Mouse (Mus musculus) frontal cortex, adult (tissue): ENCODE measurements around the gene Ptgdr2.
A peak's percentile ranks its signal among the peaks of the same experiment; 100 is the strongest.

Experiments used
- ATAC-seq: cut with Nextera tagmentation; 2 replicates; pipeline ENCODE4 v1.9.2; 2017; ENCODE audit warnings: mild to moderate bottlenecking, moderate library complexity, mixed read lengths; ENCODE audit not compliant: low TSS enrichment

Gene Ptgdr2

DNA sequence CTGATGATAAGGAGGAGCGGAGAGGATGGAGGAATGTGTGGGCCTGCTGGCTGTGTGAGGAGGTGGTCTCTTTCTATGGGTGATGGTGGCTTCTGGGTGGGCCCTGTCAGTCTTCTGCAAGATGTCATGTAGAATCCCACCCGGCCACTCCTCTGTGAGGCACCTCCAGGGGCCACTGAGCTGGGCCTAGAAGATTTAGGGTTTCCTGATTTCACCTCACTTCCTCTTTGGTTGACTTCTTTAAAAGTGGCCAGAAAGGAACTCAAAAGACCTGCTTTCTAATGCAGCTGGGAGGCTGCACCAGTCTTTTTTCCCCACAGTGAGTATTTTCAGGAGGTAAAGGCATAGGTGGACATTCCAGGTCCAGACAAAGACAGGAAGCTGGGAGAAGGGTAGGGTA, 6.3 kb upstream of the Ptgdr2 start:
- no peak for ATAC-seq

DNA sequence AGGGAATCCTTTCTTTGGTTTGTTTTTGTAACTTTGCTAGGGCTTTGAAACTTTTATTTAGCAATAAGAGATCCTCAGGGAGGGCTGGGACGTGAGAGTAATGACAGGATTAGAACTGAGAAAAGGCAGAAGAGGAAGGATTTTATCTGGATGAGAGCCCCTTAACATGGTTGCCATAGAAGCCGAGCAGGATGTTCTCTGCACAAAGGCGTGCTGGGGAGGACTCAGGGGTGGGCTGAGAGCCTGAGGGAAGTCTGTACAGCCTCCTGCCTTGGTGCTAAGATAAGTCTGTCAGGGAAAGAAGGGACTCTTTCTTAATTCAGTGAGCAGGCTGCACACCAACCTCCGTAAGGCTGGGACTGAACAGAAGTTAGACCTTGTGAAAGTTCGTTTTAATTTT, 1.9 kb upstream of the Ptgdr2 start:
- ATAC-seq = peak; percentile 50; the same call in 1 of the 2 replicates

DNA sequence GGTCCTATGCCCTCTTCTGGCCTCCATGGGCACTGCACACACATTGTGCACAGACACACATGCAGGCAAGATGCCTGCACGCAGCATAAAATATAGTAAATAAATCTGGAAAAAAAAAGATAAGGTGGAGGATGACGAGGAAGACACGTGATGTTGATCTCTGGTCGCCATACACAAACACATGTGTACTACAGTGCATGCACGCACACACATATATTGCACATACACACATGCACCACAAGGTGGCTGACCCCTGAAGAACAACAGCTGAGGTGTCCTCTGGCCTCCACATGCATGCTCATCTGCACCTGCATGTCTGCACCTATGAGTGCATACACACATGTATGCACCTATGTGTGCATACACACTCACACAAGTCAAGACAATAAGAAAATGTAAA, 883 bp upstream of the Ptgdr2 start:
- no peak for ATAC-seq

- no peak for ATAC-seq
These were observed 1.8 kb downstream of the Ptgdr2 start for GRCm38 (mm10) chr19:10938771-10939170.

- peak; percentile 90 for ATAC-seq
These were observed 3.3 kb downstream of the Ptgdr2 start for GRCm38 (mm10) chr19:10940097-10940800.

- peak; percentile 50 for ATAC-seq
These were observed 4.0 kb downstream of the Ptgdr2 start for GRCm38 (mm10) chr19:10940801-10941457.

DNA sequence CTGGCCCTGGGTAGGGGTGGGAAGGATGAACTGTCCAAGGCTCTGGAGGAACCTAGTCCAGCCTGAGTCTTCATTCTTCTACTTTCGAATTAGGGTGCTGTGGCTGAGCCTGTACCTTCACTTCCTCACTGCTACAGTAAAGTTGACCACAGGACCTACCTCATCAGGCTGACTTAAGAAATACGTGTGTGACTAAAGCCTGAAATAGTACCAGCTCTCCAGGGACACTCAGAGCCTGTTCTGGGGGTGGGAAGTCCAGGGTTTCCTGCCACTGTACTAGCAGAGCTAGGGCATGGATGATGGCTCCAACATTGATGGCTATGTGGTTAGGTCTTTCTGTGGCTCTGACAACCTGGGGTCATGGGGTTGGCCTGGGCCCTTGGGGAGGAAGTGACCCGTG, 7.0 kb downstream of the Ptgdr2 start:
- ATAC-seq = no peak

GRCm38 (mm10) chr19:10946506-10946905, 9.5 kb downstream of the Ptgdr2 start:
- no peak for ATAC-seq

DNA sequence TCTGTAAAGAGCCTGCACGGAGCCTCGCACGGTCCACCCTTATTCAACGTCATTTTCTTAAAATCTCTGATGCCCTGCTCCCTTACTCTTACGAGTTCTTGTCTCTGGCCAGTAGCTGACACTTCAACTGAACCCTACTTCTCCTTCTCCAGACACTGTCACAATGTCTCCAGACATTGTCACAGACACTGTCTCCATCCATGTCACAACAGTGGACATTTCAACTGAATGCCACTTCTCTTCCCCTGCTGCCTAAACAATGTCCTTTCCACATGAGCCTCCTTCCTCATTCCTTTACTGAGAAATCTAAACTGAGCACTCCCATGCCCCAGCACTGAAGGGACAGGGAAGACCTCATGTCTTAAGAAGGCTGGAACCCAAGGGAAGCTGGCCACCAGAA, 10.3 kb downstream of the Ptgdr2 start:
- ATAC-seq = no peak

GRCm38 (mm10) chr19:10948416-10948815, 11.5 kb downstream of the Ptgdr2 start:
- no peak for ATAC-seq

GRCm38 (mm10) chr19:10949112-10949511, 12.2 kb downstream of the Ptgdr2 start, which contains the start of gene Ccdc86:
Gene Ccdc86, minus strand, starts transcription at chr19:10949266.
- peak; percentile 95 for ATAC-seq

DNA sequence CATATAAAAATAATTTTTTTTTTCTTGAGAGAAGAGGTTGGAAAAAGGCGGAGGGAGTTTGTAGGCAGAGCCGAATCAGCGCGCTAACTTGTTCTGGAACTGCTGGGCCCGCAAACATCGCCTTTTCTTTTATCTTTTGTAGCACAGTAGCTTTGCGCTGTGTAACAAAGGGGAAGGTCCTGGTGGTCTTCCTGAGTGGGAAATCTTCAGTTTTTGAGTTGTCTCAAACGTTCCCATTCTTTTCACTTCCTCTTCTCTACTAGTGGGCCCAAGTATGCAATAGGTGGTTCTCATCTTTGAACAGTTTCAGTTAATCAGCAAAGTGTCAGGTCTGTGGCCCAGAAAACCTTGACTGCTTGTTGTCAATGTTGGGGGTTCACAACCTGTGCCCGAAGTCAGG, 12.6 kb downstream of the Ptgdr2 start:
- no peak for ATAC-seq

GRCm38 (mm10) chr19:10952021-10952939, 15.3 kb downstream of the Ptgdr2 start:
- peak; percentile 52 for ATAC-seq

DNA sequence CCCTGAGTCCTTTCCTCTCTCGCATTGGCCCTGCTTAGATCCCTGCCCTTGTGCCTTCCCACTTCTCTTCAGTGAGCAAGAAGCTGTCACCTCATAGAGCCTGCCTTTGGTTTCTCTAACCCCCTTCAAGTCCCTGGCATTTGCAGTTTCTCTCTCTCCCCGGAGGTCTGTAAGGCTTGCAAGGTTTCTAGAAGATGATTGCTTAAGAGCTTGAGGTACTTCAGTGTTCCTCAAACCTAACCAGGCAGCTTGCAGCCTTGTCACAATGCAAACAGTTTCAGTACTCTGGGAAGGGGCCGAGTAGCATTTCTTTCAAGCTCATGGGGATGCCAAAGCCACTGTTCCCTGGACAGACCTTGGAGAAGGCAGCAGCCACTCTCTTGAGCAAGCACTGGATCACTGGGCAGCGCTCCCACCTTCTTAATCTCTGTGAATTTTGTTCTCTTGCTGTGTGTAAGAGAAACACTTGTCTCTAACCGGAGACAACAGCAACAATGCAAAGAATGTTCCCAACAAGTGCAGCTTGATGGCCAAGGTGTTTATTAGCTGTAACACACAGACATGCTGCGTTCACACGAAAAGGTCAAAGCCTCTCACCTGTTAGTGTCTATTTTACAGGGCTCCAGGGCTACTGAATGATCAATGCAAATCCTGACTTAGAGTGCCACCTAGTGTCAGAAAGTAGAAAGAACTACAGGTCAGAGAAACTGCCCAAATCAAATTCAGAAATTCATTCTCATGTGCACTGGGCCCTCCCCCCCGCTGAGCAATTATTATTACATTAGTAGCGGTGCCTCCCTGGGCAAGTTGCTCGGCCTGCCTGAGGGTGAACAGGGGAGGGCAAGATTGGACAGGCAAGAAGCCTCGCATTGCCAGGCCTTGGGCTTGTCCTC, 22.4 kb downstream of the Ptgdr2 start:
- peak; percentile 77 for ATAC-seq

DNA sequence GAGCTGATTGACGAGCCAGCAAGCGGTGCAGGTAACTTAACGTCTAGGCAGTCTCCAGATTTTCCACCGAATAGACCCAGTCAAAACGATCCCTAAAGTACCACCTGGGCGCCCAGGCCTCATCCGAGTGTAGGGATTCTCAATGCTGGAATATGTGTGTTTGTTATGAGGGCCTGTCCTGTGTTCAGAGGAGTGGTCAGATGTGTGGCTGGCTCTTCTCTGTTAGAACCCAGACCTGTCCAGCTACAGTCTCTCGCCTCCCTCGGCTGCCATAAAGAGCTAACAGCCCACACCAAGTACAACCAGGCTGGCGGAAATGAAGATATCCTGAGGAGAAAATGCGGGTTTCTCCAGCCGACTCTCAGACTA, 23.0 kb downstream of the Ptgdr2 start:
- ATAC-seq = no peak

DNA sequence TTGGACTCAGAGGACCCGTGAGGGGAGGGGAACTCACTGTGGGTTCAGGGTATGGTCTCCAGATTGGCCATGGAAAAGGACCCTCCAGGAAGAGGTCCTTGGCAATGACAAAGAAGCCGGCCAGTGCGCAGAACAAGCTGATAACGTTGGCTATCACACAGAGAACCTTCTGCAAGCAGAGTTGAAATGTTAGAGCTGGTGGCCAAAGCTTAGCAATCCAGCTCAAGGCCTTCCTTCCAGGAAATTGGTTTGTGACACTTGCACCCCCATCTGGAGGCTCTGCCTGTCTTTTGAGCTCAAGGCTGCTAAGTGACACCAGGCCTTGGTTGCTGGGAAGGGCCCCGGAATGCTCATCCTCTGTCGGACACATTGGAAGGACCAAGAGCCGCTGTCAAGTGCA, 28.8 kb downstream of the Ptgdr2 start:
- no peak for ATAC-seq

DNA sequence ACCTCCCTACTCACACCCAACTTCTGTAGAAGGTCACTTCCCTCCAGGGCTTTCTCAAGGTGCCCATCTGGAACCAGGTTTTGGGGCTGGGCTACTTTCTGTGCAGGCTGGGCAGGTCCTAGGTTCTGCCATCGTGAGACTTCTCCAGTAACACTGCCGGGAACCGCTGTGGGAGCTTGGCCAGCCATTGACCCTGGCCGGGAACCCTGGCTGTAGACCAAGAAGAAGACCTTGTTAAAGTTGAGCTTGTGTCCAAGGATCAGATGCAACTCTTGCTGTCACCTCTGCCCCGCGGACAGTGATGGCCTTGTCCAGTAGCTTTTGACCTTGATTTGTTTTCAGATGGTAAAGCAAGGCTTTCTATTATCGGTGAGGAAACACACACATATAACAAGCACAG, 31.6 kb downstream of the Ptgdr2 start:
- ATAC-seq = no peak

DNA sequence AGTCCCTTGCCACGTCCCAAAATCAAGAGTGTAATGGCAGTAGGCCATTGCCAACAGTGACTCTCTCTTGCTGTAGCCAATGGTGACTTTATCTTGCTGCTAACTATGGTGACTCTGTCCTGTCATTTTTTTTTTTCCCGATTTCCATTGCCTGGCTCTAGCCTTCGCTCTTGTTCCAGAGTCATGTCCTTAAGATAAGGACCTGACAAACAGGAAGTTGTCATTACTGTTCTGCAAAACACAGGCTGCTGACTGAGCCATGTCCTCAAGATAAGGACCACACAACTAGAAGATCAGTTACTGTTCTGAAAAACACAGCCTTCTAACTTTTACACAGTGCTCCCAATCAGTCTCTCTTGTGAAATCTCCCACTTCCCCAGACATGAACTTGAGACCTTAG, 33.5 kb downstream of the Ptgdr2 start:
- no peak for ATAC-seq

DNA sequence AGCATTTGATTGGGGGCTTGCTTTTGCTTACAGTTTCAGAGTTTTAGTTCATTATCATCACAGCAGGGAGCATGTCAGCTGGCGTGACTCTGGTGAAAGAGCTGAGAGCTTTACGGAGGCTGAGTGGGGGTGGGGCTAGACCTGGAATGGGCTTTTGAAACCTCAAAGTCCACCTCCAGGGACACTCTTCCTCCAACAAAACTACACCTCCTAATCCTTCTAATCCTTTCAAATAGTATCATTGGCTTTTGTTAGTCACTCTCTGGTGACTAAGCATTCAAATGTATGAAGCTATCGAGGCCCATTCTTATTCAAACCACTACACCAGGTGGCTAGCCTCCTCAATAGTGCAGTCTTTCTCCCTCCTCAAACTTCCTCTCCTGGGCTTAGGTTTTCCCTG, 35.7 kb downstream of the Ptgdr2 start:
- ATAC-seq = no peak

DNA sequence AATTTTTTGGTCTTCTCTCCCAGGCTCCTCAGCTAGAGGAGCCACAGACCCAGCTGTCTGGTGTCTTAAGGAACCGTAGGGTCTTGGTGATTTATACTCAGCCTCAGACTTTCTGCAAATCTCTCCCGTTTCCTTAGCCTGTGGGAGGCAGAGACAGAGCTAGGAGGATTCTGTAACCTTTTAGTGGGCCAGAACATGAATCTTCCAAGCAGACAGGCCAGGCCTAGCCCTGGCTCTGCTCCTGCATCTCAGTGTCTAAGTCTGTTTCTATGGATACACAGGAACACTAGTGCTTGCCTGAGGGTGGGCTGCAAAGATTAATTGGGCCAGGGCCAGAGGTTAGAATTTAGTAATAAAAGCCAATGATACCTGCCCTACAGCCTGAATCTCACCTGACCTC, 36.2 kb downstream of the Ptgdr2 start:
- no peak for ATAC-seq

DNA sequence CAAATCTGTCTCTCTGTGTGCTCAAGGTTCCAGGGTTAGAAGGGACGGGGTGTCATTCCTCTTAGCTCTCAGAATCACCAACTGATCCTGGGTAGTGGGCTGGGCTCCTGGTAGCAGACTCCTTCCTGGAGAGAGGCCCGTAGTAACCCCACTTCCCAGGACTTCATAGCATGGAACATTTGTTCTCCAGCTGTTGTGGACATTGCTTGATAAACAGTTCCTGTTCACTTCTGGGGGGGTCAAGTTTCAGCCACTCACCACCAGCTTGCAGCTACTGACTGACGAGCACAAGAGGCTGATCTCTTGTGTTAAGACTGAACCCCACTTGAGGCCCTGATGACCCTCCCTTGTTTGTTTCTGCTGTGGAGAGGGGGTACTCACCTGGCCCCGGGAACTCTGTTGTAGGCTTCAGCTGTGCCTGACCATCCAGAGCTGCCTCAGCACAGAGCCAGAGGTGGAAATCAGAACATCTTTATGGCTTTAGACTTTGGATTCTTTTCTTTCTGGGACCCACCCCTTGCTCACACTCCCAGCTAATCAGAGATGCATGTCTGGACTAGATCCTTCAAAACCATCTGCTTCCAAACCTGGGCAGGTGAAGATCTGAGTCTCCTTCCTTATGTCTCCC, 37.4 kb downstream of the Ptgdr2 start, which contains the start of gene Ms4a10:
Gene Ms4a10, minus strand, starts transcription at position 433 of the 628 bp plus-strand sequence.
- ATAC-seq = no peak
